Mouse (Mus musculus): Measurements from ENCODE around the gene Gsk3b. TPM values are rescaled to one million over a fixed set of nuclear protein-coding genes. Genes with fewer than 3 reads are reported as not detected.

Gene Gsk3b
- total and polyA plus RNA-seq, 3 experiments = 6.1 to 30.8 (median 15.5) TPM

- Histone ChIP-seq H3K9ac (ENCODE audit: insufficient read depth, low read depth) (no peak overlapping the region), H3K36me3 (replicated peaks in 1 of 2; ENCODE audit: control insufficient read depth in 1 of 2, insufficient read depth in 1 of 2, low read length in 1 of 2) (peaks cover 19 to 60% of the 10 kb centered on the region in 2 experiments), H3K27ac (ENCODE audit: insufficient read depth, low read depth) (no peak overlapping the region), H3K4me1 (ENCODE audit: control insufficient read depth in 1 of 2, insufficient read depth in 2 of 2) (peaks cover 0 to 7% of the 10 kb centered on the region in 2 experiments; a peak in 2 of 4 replicates), H3K4me2 (ENCODE audit: insufficient read depth, low read depth, poor library complexity, severe bottlenecking) (peak overlapping the region; percentile 38; the same call in 1 of the 2 replicates), H3K79me2 (replicated peaks; ENCODE audit: control insufficient read depth, extremely low read depth, insufficient read depth, poor library complexity, severe bottlenecking) (no peaks in the 10 kb centered on the region), H3K27me3 (replicated peaks) (no peaks in the 10 kb centered on the region), H3K9me3 (replicated peaks; ENCODE audit: low read length) (no peaks in the 10 kb centered on the region), H3K4me3 (replicated peaks in 1 of 3; ENCODE audit: low read depth in 2 of 3, low read length in 2 of 3, poor library complexity in 1 of 3) (no peak overlapping the region)
- peak; percentile 21 for DNase-seq (ENCODE audit: extremely low read depth)
- dilution Hi-C loops (cut with MboI; ENCODE audit: extremely low pct_ligation_motif_present, extremely low pct_unique_long_range_greater_than_20kb, low sequenced_read_pairs) (no loop called here), in situ Hi-C loops (cut with MboI; ENCODE audit: low pct_ligation_motif_present, low pct_unique_long_range_greater_than_20kb, low sequenced_read_pairs) (loop anchor here (25.0 kb wide), 1 partner anchor 518 kb away; no protein-coding TSS in a partner anchor)
- no peak; the same call in 1 of the 2 replicates for TF ChIP-seq JUND (conservative IDR thresholded peaks at IDR 0.05; ENCODE audit: low read depth, low read length)
- TF ChIP-seq ETS1 (conservative IDR thresholded peaks at IDR 0.05; ENCODE audit: low read depth, low read length) = peak; percentile 61
- no peak; the same call in 1 of the 2 replicates for TF ChIP-seq JUN (IDR thresholded peaks at IDR 0.05; ENCODE audit: insufficient read depth, low read depth, low read length)
- no peak for TF ChIP-seq POLR2A (IDR thresholded peaks at IDR 0.05; ENCODE audit: low read depth, low read length)
- TF ChIP-seq MXI1 (IDR thresholded peaks at IDR 0.05; ENCODE audit: low read depth, low read length) = peak; percentile 39; the same call in 1 of the 2 replicates
- no peak for TF ChIP-seq USF2 (conservative IDR thresholded peaks at IDR 0.05; ENCODE audit: low read depth, low read length)
- TF ChIP-seq MAFK (IDR thresholded peaks at IDR 0.05; ENCODE audit: insufficient replicate concordance, low read length) = 0 out of 2 replicates have a peak, but pooled peaks have one; percentile 18
- no peak for TF ChIP-seq ZKSCAN1 (IDR thresholded peaks at IDR 0.05; ENCODE audit: borderline replicate concordance, low read depth, low read length)
- TF ChIP-seq KAT2A (IDR thresholded peaks at IDR 0.05; ENCODE audit: insufficient replicate concordance, low read length) = no peak
- TF ChIP-seq TBP (conservative IDR thresholded peaks at IDR 0.05; ENCODE audit: low read depth, low read length) = no peak
- no peak for TF ChIP-seq ZC3H11A (IDR thresholded peaks at IDR 0.05; ENCODE audit: low read depth, low read length)
- TF ChIP-seq ELF1 (IDR thresholded peaks at IDR 0.05; ENCODE audit: low read depth, low read length) = 0 out of 2 replicates have a peak, but pooled peaks have one; percentile 40
- TF ChIP-seq MEF2A (IDR thresholded peaks at IDR 0.05; ENCODE audit: borderline replicate concordance, low read depth, low read length) = peak; percentile 85
- TF ChIP-seq MAZ (IDR thresholded peaks at IDR 0.05; ENCODE audit: low read depth, low read length) = peak; percentile 11; the same call in 1 of the 2 replicates
- TF ChIP-seq SIN3A (IDR thresholded peaks at IDR 0.05; ENCODE audit: low read length) = 0 out of 2 replicates have a peak, but pooled peaks have one; percentile 35
- TF ChIP-seq CHD1 (IDR thresholded peaks at IDR 0.05; ENCODE audit: low read depth, low read length) = peak; percentile 99
- peak; percentile 74; the same call in 1 of the 2 replicates for TF ChIP-seq UBTF (IDR thresholded peaks at IDR 0.05; ENCODE audit: low read depth, low read length)
- TF ChIP-seq IRF4 (IDR thresholded peaks at IDR 0.05; ENCODE audit: low read depth, low read length) = peak; percentile 95
- peak; percentile 48 for TF ChIP-seq HCFC1 (IDR thresholded peaks at IDR 0.05; ENCODE audit: low read depth, low read length)
- TF ChIP-seq USF1 (IDR thresholded peaks at IDR 0.05; ENCODE audit: low read depth, low read length) = no peak
- TF ChIP-seq GABPA (IDR thresholded peaks at IDR 0.05; ENCODE audit: insufficient replicate concordance, low read depth, low read length) = no peak
- TF ChIP-seq SMC3 (IDR thresholded peaks at IDR 0.05; ENCODE audit: low read depth, low read length) = 0 out of 2 replicates have a peak, but pooled peaks have one; percentile 7
- TF ChIP-seq TCF12 (IDR thresholded peaks at IDR 0.05; ENCODE audit: low read depth, low read length) = peak; percentile 70; the same call in 1 of the 2 replicates
- peak; percentile 48; the same call in 1 of the 2 replicates for TF ChIP-seq NRF1 (IDR thresholded peaks at IDR 0.05; ENCODE audit: low read depth, low read length)
- peak; percentile 72 for TF ChIP-seq EP300 (IDR thresholded peaks at IDR 0.05; ENCODE audit: low read length)
- no peak; the same call in none of the 2 replicates for TF ChIP-seq RAD21 (IDR thresholded peaks at IDR 0.05; ENCODE audit: low read depth, low read length)
- peak in 1 of 2 experiments; percentile 25; a peak in 1 of 4 replicates for TF ChIP-seq CTCF (conservative IDR thresholded peaks at IDR 0.05 in 1 of 2, IDR thresholded peaks at IDR 0.05 in 1 of 2; ENCODE audit: low read depth in 2 of 2, low read length in 2 of 2)
- peak; percentile 63 for TF ChIP-seq BHLHE40 (IDR thresholded peaks at IDR 0.05; ENCODE audit: low read depth, low read length)
- no peak for TF ChIP-seq E2F4 (IDR thresholded peaks at IDR 0.05; ENCODE audit: insufficient replicate concordance, low read depth, low read length)
- 0 out of 2 replicates have a peak, but pooled peaks have one; percentile 13 for TF ChIP-seq MAX (IDR thresholded peaks at IDR 0.05; ENCODE audit: low read length)
- no peak for TF ChIP-seq ZMIZ1 (IDR thresholded peaks at IDR 0.05; ENCODE audit: low read depth, low read length)
These were observed 116.5 kb downstream of the Gsk3b start for GRCm38 (mm10) chr16:38205272-38205671.
